Mouse (Mus musculus) right cerebral cortex, postnatal 36 days (tissue): ENCODE data around the gene Rnase13.
"Not testable (repeated sequence)": the region's sequence is repeated elsewhere in the genome, so short reads cannot be mapped to it uniquely, and the experiment has no call there.

Experiments
- DNase-seq, 2 experiments: peaks; one replicate each; pipeline ENCODE4 v3.0.0; 2022; ENCODE audit warnings: low spot score in 2 of 2, mixed read lengths in 1 of 2

Rnase13 gene

GRCm38 (mm10) chr14:51922571-51922865, at the start of gene Rnase13:
Gene Rnase13 (minus strand): TSS chr14:51922773.
- DNase-seq: no peak

- DNase-seq: no peak
These were observed 44.8 kb upstream of the Rnase13 start for GRCm38 (mm10) chr14:51967400-51967799.

- no peak for DNase-seq
These were observed 37.7 kb upstream of the Rnase13 start for GRCm38 (mm10) chr14:51960316-51960715.

- no peak for DNase-seq
These were observed 20.8 kb upstream of the Rnase13 start for GRCm38 (mm10) chr14:51943336-51943735.

GRCm38 (mm10) chr14:51942236-51942635, 19.7 kb upstream of the Rnase13 start:
- no peak for DNase-seq

- no peak for DNase-seq
These were observed 19.0 kb upstream of the Rnase13 start for GRCm38 (mm10) chr14:51941577-51941976.

- DNase-seq: no peak
These were observed 18.5 kb upstream of the Rnase13 start for GRCm38 (mm10) chr14:51940944-51941560.

GRCm38 (mm10) chr14:51939005-51939404, 16.4 kb upstream of the Rnase13 start:
- no peak for DNase-seq

GRCm38 (mm10) chr14:51932092-51933020, 9.8 kb upstream of the Rnase13 start:
- no peak for DNase-seq

GRCm38 (mm10) chr14:51930824-51931223, 8.3 kb upstream of the Rnase13 start:
- peak; percentile 36 to 47 for DNase-seq

- DNase-seq: no peak
These were observed 7.4 kb upstream of the Rnase13 start for GRCm38 (mm10) chr14:51929968-51930367.

GRCm38 (mm10) chr14:51929309-51929943, 6.9 kb upstream of the Rnase13 start:
- peak; percentile 52 to 64 for DNase-seq

- DNase-seq: not testable (repeated sequence)
These were observed 4.4 kb upstream of the Rnase13 start for GRCm38 (mm10) chr14:51926930-51927329.

GRCm38 (mm10) chr14:51923492-51923891, 919 bp upstream of the Rnase13 start:
- no peak for DNase-seq

- no peak for DNase-seq
These were observed 337 bp upstream of the Rnase13 start for GRCm38 (mm10) chr14:51922910-51923309.

- peak; percentile 53 to 61 for DNase-seq
These were observed 608 bp downstream of the Rnase13 start for GRCm38 (mm10) chr14:51921759-51922570.

GRCm38 (mm10) chr14:51918966-51919365, 3.6 kb downstream of the Rnase13 start:
- no peak for DNase-seq

- DNase-seq: no peak
These were observed 4.4 kb downstream of the Rnase13 start, which contains the start of gene Tppp2 for GRCm38 (mm10) chr14:51918125-51918524. Gene Tppp2 (plus strand): TSS chr14:51918425.

- DNase-seq: no peak
These were observed 6.0 kb downstream of the Rnase13 start for GRCm38 (mm10) chr14:51916539-51916938.

- no peak for DNase-seq
These were observed 7.5 kb downstream of the Rnase13 start for GRCm38 (mm10) chr14:51915030-51915429.

- DNase-seq: peak; percentile 62 to 68
These were observed 8.4 kb downstream of the Rnase13 start, which contains the start of gene Ndrg2 for GRCm38 (mm10) chr14:51913960-51914762. Gene Ndrg2 (minus strand): TSS chr14:51914158.
